Mouse (Mus musculus): ENCODE results near the gene Kctd12. TPM values are rescaled to one million over a fixed set of nuclear protein-coding genes. Genes with fewer than 3 reads are reported as not detected.

Kctd12 gene
- polyA plus RNA-seq (2015; fragmentation: Nextera tagmentation; extraction: Ambion mirVana): 14.4 and 14.6 TPM in 2 replicates

DNA sequence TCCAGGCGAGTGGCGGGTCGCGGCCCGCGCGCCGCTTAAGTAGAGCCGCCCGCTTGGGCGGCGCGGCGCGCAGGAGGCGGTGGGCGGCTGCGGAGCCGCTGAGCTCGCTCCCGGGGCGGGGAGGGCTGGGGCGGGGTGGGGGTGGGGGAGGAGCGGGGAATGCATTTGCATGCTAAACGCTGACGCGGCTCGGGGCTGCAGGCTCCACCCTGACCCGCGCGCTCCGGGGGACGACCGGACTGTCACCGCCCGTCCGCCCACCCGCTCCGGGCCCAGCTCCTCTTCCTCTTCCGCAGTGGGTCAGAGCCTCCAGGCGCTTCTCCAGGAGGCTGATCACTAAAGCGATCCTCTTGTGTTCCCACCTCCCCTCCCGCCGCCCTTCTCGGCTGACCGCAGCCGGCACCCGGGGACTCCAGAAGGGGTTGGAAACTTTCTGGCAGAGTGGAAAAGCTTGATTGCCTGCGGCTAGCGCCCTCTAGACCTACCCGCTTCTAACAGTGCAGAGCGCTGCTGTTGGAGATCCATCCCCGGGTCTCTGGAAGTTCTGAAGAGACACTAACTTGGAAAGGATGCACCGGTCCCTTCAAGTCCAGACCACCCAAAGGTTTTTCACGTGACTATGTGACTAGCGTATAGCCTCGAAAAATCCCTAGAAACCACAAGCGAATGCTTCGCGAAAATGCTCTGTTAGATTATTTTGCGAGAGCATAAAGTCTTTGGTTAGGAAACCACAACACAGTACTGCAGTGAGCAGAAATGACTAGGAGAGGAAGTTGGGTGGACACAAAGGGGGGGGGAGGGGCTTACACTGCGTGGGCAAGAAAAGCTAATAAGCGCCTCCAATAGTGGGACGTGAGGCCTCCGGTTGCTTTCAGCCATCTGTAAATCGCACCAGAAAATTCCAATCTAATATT lies at the start of gene Kctd12:
Gene Kctd12 (minus strand): TSS at position 11 of the 914 bp plus-strand sequence.

Small RNAs within 50 kb of the gene (microRNA-seq; reads per million reads assigned to microRNA genes)
- gene Mir5130: not detected

Other genes starting within 250 kb of the Kctd12 start
- gene Acod1, start 64.3 kb upstream of the Kctd12 start, polyA plus RNA-seq (2015; fragmentation: Nextera tagmentation; extraction: Ambion mirVana): 0.05 TPM in 1 of 2 replicates, not detected in the other
- 10.7 and 11.9 TPM in 2 replicates for gene Cln5, start 87.6 kb upstream of the Kctd12 start, polyA plus RNA-seq (2015; fragmentation: Nextera tagmentation; extraction: Ambion mirVana)
- gene Fbxl3, start 116.9 kb upstream of the Kctd12 start, polyA plus RNA-seq (2015; fragmentation: Nextera tagmentation; extraction: Ambion mirVana): 23.3 and 24.3 TPM in 2 replicates

Data from neural tube, postnatal 0 days (tissue).